Mouse (Mus musculus): ENCODE results near the gene Cpn1. TPM values are rescaled to one million over a fixed set of nuclear protein-coding genes. Genes with fewer than 3 reads are reported as not detected.

The Cpn1 gene
- polyA plus RNA-seq, 1 experiment = 1.4 TPM

- no peaks in the 10 kb centered on the region for H3K27me3 ChIP-seq (ENCODE audit: control insufficient read depth, insufficient read depth, low read length)
- no peak overlapping the region for H3K4me3 ChIP-seq (ENCODE audit: extremely low read depth, insufficient read depth, insufficient read length)
- TF ChIP-seq CTCF (IDR thresholded peaks at IDR 0.05; ENCODE audit: extremely low read depth, insufficient read depth, insufficient read length, insufficient replicate concordance) = no peak
- TF ChIP-seq POLR2A (IDR thresholded peaks at IDR 0.05; ENCODE audit: low read depth, low read length) = no peak
- no peaks in the 10 kb centered on the region for H3K36me3 ChIP-seq (ENCODE audit: control insufficient read depth, insufficient read depth, low read length)
- WGBS = 56% methylated on average over 6 of the region's 6 CpGs
- H3K4me1 ChIP-seq (ENCODE audit: control insufficient read depth, insufficient read depth, insufficient read length) = peaks cover 2% of the 10 kb centered on the region
- DNase-seq (ENCODE audit: low read depth in 1 of 2, low spot score in 2 of 2) = no peak
- H3K27ac ChIP-seq (ENCODE audit: insufficient read depth, low read length) = no peak overlapping the region
Observed at GRCm38 (mm10) chr19:43930926-43931325, 55.4 kb downstream of the Cpn1 start.

GRCm38 (mm10) chr19:43930366-43930765 is 56.0 kb downstream of the Cpn1 start:
- DNase-seq (ENCODE audit: low read depth in 1 of 2, low spot score in 2 of 2) = no peak
- H3K36me3 ChIP-seq (ENCODE audit: control insufficient read depth, insufficient read depth, low read length) = no peaks in the 10 kb centered on the region
- H3K27me3 ChIP-seq (ENCODE audit: control insufficient read depth, insufficient read depth, low read length) = no peaks in the 10 kb centered on the region
- WGBS = 56% methylated on average over 7 of the region's 7 CpGs
- no peak overlapping the region for H3K27ac ChIP-seq (ENCODE audit: insufficient read depth, low read length)
- no peak overlapping the region for H3K4me3 ChIP-seq (ENCODE audit: extremely low read depth, insufficient read depth, insufficient read length)
- H3K4me1 ChIP-seq (ENCODE audit: control insufficient read depth, insufficient read depth, insufficient read length) = peaks cover 2% of the 10 kb centered on the region; the same call in 1 of the 2 replicates
- TF ChIP-seq CTCF (IDR thresholded peaks at IDR 0.05; ENCODE audit: extremely low read depth, insufficient read depth, insufficient read length, insufficient replicate concordance) (no peak), POLR2A (IDR thresholded peaks at IDR 0.05; ENCODE audit: low read depth, low read length) (no peak)

GRCm38 (mm10) chr19:43929869-43930268 is 56.5 kb downstream of the Cpn1 start:
- Histone ChIP-seq H3K27me3 (ENCODE audit: control insufficient read depth, insufficient read depth, low read length) (no peaks in the 10 kb centered on the region), H3K36me3 (ENCODE audit: control insufficient read depth, insufficient read depth, low read length) (no peaks in the 10 kb centered on the region), H3K4me3 (ENCODE audit: extremely low read depth, insufficient read depth, insufficient read length) (no peak overlapping the region), H3K4me1 (ENCODE audit: control insufficient read depth, insufficient read depth, insufficient read length) (peaks cover 2% of the 10 kb centered on the region; the same call in 1 of the 2 replicates), H3K27ac (ENCODE audit: insufficient read depth, low read length) (no peak overlapping the region)
- WGBS = 86% methylated on average over 11 of the region's 11 CpGs
- TF ChIP-seq CTCF (IDR thresholded peaks at IDR 0.05; ENCODE audit: extremely low read depth, insufficient read depth, insufficient read length, insufficient replicate concordance) (no peak), POLR2A (IDR thresholded peaks at IDR 0.05; ENCODE audit: low read depth, low read length) (no peak)
- no peak for DNase-seq (ENCODE audit: low read depth in 1 of 2, low spot score in 2 of 2)

GRCm38 (mm10) chr19:43927967-43928366 is 58.4 kb downstream of the Cpn1 start:
- Histone ChIP-seq H3K4me3 (ENCODE audit: extremely low read depth, insufficient read depth, insufficient read length) (no peak overlapping the region), H3K36me3 (ENCODE audit: control insufficient read depth, insufficient read depth, low read length) (no peaks in the 10 kb centered on the region), H3K27me3 (ENCODE audit: control insufficient read depth, insufficient read depth, low read length) (no peaks in the 10 kb centered on the region), H3K27ac (ENCODE audit: insufficient read depth, low read length) (no peak overlapping the region), H3K4me1 (ENCODE audit: control insufficient read depth, insufficient read depth, insufficient read length) (peaks cover 2% of the 10 kb centered on the region; the same call in 1 of the 2 replicates)
- TF ChIP-seq CTCF (IDR thresholded peaks at IDR 0.05; ENCODE audit: extremely low read depth, insufficient read depth, insufficient read length, insufficient replicate concordance) = no peak
- TF ChIP-seq POLR2A (IDR thresholded peaks at IDR 0.05; ENCODE audit: low read depth, low read length) = no peak
- DNase-seq (ENCODE audit: low read depth in 1 of 2, low spot score in 2 of 2) = no peak
- WGBS = 73% methylated on average over 5 of the region's 5 CpGs

DNA sequence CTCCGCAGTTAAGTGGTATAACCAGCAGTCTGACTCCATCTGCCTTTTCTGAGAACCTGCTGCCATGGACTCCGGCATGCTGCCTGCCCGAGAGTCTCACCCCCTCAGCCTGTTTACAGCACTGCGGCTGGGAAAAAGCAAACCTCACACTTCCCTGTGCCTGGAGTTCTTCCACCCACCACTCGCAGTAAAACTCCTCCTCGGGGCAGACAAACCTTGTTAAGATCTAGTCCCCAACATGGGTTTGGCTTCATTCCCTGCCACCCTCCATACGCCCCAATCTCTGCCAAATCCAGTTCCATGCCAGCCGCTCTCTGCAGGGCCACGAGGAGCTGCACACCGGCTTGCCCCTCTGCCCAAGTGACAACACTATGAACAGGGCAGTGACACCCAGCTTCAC is 59.3 kb downstream of the Cpn1 start:
- no peak for DNase-seq (ENCODE audit: low read depth in 1 of 2, low spot score in 2 of 2)
- Histone ChIP-seq H3K36me3 (ENCODE audit: control insufficient read depth, insufficient read depth, low read length) (no peaks in the 10 kb centered on the region), H3K27ac (ENCODE audit: insufficient read depth, low read length) (no peak overlapping the region), H3K27me3 (ENCODE audit: control insufficient read depth, insufficient read depth, low read length) (no peaks in the 10 kb centered on the region), H3K4me3 (ENCODE audit: extremely low read depth, insufficient read depth, insufficient read length) (no peak overlapping the region), H3K4me1 (ENCODE audit: control insufficient read depth, insufficient read depth, insufficient read length) (peaks cover 2% of the 10 kb centered on the region; the same call in 1 of the 2 replicates)
- WGBS = 82% methylated on average over 10 of the region's 10 CpGs
- TF ChIP-seq CTCF (IDR thresholded peaks at IDR 0.05; ENCODE audit: extremely low read depth, insufficient read depth, insufficient read length, insufficient replicate concordance) (no peak), POLR2A (IDR thresholded peaks at IDR 0.05; ENCODE audit: low read depth, low read length) (no peak)

GRCm38 (mm10) chr19:43926141-43926987 is 60.0 kb downstream of the Cpn1 start:
- no peaks in the 10 kb centered on the region for H3K36me3 ChIP-seq (ENCODE audit: control insufficient read depth, insufficient read depth, low read length)
- no peak overlapping the region for H3K27ac ChIP-seq (ENCODE audit: insufficient read depth, low read length)

DNA sequence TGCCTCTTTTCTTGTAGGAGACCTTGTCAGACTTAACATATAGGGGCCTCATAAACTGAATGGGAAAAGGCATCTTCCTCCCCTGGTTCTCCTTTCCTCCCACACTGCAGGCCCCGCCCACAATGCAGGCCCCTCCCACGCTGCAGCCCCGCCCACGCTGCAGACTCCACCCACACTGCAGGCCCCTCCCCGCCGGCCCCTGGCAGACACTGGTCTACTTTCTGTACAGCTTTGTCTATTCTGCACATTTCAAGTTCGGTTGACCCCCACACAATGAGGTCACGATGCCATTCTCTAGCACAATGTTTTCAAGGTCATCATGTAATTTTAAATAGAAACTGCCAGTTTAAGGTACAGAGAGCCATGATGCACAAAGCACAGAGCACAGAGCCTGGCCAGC is 62.0 kb downstream of the Cpn1 start:
- 67% methylated on average over 8 of the region's 8 CpGs for WGBS

More at GRCm38 (mm10) chr19:43926141-43926987, 60.0 kb downstream of the Cpn1 start:
- H3K27me3 ChIP-seq (ENCODE audit: control insufficient read depth, insufficient read depth, low read length) = no peaks in the 10 kb centered on the region
- peaks cover 2% of the 10 kb centered on the region for H3K4me1 ChIP-seq (ENCODE audit: control insufficient read depth, insufficient read depth, insufficient read length)
- DNase-seq (ENCODE audit: low read depth in 1 of 2, low spot score in 2 of 2) = no peak
- WGBS = 70% methylated on average over 10 of the region's 10 CpGs
- TF ChIP-seq CTCF (IDR thresholded peaks at IDR 0.05; ENCODE audit: extremely low read depth, insufficient read depth, insufficient read length, insufficient replicate concordance) (no peak), POLR2A (IDR thresholded peaks at IDR 0.05; ENCODE audit: low read depth, low read length) (no peak)
- H3K4me3 ChIP-seq (ENCODE audit: extremely low read depth, insufficient read depth, insufficient read length) = no peak overlapping the region

More for the DNA sequence above, 62.0 kb downstream of the Cpn1 start:
- Histone ChIP-seq H3K4me1 (ENCODE audit: control insufficient read depth, insufficient read depth, insufficient read length) (no peaks in the 10 kb centered on the region; the same call in 1 of the 2 replicates), H3K27me3 (ENCODE audit: control insufficient read depth, insufficient read depth, low read length) (no peaks in the 10 kb centered on the region), H3K36me3 (ENCODE audit: control insufficient read depth, insufficient read depth, low read length) (no peaks in the 10 kb centered on the region), H3K27ac (ENCODE audit: insufficient read depth, low read length) (no peak overlapping the region), H3K4me3 (ENCODE audit: extremely low read depth, insufficient read depth, insufficient read length) (no peak overlapping the region)
- no peak for DNase-seq (ENCODE audit: low read depth in 1 of 2, low spot score in 2 of 2)
- no peak for TF ChIP-seq POLR2A (IDR thresholded peaks at IDR 0.05; ENCODE audit: low read depth, low read length)
- TF ChIP-seq CTCF (IDR thresholded peaks at IDR 0.05; ENCODE audit: extremely low read depth, insufficient read depth, insufficient read length, insufficient replicate concordance) = no peak
